Mouse (Mus musculus): ENCODE results near the gene Cyp4f39.

- TF ChIP-seq POLR2A (IDR thresholded peaks at IDR 0.05; ENCODE audit: borderline replicate concordance, control insufficient read depth, low read depth, low read length) (no peak), CTCF (IDR thresholded peaks at IDR 0.05; ENCODE audit: control insufficient read depth, insufficient read depth, low read length) (no peak)
Measured at GRCm38 (mm10) chr17:32501051-32501450, 48.5 kb downstream of the Cyp4f39 start.

All from bone marrow, adult 2 months (tissue).